Mouse (Mus musculus): Measurements from ENCODE around the gene Spata6.
A peak's percentile ranks its signal among the peaks of the same experiment; 100 is the strongest.

Gene Spata6

DNA sequence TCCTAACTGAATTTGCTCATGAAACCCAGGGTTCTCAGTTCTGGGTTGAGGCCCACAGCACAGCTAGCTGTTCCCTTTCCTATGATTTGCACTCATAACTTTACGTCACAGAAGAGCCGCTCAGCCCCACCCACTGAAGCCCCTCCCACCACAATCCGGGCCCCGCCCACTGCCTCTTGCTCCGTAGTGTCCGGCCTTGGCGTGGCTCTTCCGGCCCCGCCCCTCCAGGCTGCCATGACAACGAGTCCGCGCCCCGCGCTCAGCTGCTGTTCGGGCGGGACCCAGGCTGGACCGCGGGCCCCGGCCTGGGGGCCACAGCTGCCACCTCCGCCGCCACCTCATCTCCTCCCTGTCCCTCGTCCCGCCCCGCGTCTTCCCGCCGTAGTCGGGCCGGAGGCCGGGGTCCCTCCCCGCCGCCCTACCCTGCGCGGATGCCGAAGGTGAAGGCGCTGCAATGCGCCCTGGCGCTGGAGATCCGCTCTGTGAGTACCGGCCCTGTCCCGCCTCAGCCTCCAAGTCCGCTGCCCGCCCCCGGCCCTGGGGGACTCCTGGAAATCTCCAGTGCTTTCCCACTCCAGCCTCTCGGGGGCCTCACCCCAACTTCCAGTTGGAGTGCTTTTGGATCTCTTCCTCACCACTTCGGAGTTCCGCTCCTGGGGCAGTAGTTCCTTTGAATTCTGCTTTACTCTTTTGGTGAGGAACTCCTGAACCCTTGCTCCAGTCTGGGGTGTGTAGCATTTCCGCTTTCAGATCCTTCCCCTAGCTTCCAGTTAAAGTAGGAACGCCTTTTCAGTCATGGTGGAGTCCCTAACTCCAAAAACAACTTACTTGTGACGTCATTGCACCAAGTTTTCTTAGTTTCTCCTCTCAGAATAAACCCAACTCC is at the start of gene Spata6:
Spata6 (plus strand) TSS at position 209 of the 886 bp plus-strand sequence.
- H3K27me3 ChIP-seq (ENCODE audit: control insufficient read depth, insufficient read depth, low read length, poor library complexity, severe bottlenecking): no peaks in the 10 kb centered on the region
- no peaks in the 10 kb centered on the region for H3K36me3 ChIP-seq (ENCODE audit: control insufficient read depth, insufficient read depth, low read length, poor library complexity, severe bottlenecking)
- peak; percentile 98 for DNase-seq (ENCODE audit: low read depth, low spot score)

GRCm38 (mm10) chr4:111670566-111671421 is 49.0 kb upstream of the Spata6 start:
- Histone ChIP-seq H3K36me3 (ENCODE audit: control insufficient read depth, insufficient read depth, low read length, poor library complexity, severe bottlenecking) (no peaks in the 10 kb centered on the region), H3K27me3 (ENCODE audit: control insufficient read depth, insufficient read depth, low read length, poor library complexity, severe bottlenecking) (no peaks in the 10 kb centered on the region)
- DNase-seq (ENCODE audit: low read depth, low spot score): no peak

GRCm38 (mm10) chr4:111671440-111671839 is 48.3 kb upstream of the Spata6 start:
- H3K27me3 ChIP-seq (ENCODE audit: control insufficient read depth, insufficient read depth, low read length, poor library complexity, severe bottlenecking): no peaks in the 10 kb centered on the region
- DNase-seq (ENCODE audit: low read depth, low spot score): no peak
- no peaks in the 10 kb centered on the region for H3K36me3 ChIP-seq (ENCODE audit: control insufficient read depth, insufficient read depth, low read length, poor library complexity, severe bottlenecking)

DNA sequence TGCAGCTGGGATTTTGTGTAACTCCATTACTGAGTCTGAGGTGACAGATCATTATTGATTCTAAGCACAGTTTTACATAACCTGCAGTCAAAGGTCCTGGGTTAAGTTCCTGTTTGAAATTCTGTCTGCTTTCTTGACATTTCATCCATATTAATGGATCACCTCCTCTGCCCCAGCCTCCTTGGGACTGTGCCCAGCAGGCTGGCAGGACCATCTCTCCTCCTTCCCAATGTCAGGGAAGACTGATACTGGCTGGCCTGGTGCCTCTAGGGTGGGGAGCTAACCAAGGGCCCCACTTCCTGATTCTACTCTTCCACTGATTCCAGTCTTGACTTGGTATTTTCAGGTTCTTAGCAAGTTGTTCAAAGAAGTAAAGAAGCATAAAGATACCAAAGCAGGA is 45.9 kb upstream of the Spata6 start:
- no peaks in the 10 kb centered on the region for H3K36me3 ChIP-seq (ENCODE audit: control insufficient read depth, insufficient read depth, low read length, poor library complexity, severe bottlenecking)
- H3K27me3 ChIP-seq (ENCODE audit: control insufficient read depth, insufficient read depth, low read length, poor library complexity, severe bottlenecking): no peaks in the 10 kb centered on the region
- no peak for DNase-seq (ENCODE audit: low read depth, low spot score)

DNA sequence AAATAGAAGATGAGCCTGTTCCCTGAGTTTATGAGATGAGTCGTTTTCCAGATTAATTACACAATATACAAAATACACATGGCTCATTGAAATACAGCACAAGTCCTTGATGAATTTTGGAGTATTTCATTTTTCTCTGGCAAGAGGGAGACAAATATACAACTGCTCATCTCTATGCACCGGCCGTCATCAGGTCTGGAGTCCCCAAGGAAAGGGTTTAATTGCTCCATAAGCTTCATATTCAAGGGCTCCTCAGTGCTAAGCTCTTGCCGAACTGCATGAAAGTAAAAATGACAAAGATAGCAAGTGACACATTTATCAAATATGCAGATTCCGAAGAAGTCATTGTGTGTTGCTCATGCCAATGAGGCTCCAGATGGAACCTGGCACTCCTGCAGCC is 37.9 kb upstream of the Spata6 start:
- H3K27me3 ChIP-seq (ENCODE audit: control insufficient read depth, insufficient read depth, low read length, poor library complexity, severe bottlenecking): no peaks in the 10 kb centered on the region
- no peak for DNase-seq (ENCODE audit: low read depth, low spot score)

DNA sequence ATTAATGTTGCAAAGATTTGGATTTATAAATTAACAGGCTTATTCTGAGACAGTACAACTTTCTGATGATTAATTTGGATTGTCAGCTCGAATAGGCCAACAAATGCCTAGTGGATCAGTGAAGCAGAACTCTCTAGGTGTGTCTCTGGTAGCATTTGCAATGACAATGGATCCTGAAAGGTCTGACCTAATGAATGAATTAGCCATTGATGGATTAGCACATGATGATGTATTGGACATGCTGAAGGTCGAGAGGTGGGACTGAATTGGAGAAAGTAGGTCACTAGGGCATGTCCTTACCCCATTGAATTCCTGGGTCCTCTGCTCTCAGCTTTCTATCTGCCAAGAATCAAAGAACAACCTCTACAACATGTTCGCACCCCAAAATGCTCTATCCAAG is 37.0 kb upstream of the Spata6 start:
- Histone ChIP-seq H3K36me3 (ENCODE audit: control insufficient read depth, insufficient read depth, low read length, poor library complexity, severe bottlenecking) (no peaks in the 10 kb centered on the region), H3K27me3 (ENCODE audit: control insufficient read depth, insufficient read depth, low read length, poor library complexity, severe bottlenecking) (no peaks in the 10 kb centered on the region)
- no peak for DNase-seq (ENCODE audit: low read depth, low spot score)

More for the DNA sequence above, 37.9 kb upstream of the Spata6 start:
- no peaks in the 10 kb centered on the region for H3K36me3 ChIP-seq (ENCODE audit: control insufficient read depth, insufficient read depth, low read length, poor library complexity, severe bottlenecking)

DNA sequence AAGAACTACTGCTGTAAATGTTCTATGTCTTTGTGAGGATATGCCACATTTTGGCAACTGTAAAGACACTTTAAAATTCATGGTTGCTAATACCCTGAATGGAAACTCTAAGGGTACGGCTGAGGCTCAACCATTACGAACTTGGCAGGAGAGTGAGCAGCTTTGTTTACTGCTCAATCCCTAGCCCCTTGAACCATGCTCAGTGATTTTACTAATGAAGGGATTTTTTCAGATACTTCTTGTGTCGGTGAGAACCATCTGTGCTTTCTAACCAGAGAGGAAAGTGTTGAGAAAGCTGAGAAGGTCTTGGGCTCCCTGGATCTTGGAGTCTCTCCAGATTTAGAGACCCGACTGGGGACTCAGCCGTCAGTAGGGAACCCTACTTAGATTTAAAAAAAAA is 35.9 kb upstream of the Spata6 start:
- no peak for DNase-seq (ENCODE audit: low read depth, low spot score)
- no peaks in the 10 kb centered on the region for H3K27me3 ChIP-seq (ENCODE audit: control insufficient read depth, insufficient read depth, low read length, poor library complexity, severe bottlenecking)
- H3K36me3 ChIP-seq (ENCODE audit: control insufficient read depth, insufficient read depth, low read length, poor library complexity, severe bottlenecking): no peaks in the 10 kb centered on the region

DNA sequence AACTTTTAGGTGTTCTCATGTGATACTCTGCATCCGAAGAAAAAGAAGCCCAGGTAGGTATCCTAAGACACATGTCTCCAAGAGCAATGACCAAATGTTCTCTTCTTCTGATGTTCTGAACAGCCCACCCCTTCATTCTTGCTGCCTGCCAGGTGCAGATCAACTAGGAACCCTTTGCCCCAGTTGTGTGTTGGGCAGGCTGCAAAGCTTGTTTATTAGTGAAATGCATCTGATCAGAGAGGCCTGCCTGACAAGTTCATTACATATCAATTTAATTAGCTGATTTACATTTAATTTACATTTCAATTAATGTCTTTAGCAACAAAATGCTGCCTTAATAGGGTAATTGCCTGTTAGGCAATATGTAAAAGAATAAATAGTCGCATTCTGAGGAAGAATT is 33.8 kb upstream of the Spata6 start:
- DNase-seq (ENCODE audit: low read depth, low spot score): no peak
- H3K36me3 ChIP-seq (ENCODE audit: control insufficient read depth, insufficient read depth, low read length, poor library complexity, severe bottlenecking): no peaks in the 10 kb centered on the region
- H3K27me3 ChIP-seq (ENCODE audit: control insufficient read depth, insufficient read depth, low read length, poor library complexity, severe bottlenecking): no peaks in the 10 kb centered on the region

DNA sequence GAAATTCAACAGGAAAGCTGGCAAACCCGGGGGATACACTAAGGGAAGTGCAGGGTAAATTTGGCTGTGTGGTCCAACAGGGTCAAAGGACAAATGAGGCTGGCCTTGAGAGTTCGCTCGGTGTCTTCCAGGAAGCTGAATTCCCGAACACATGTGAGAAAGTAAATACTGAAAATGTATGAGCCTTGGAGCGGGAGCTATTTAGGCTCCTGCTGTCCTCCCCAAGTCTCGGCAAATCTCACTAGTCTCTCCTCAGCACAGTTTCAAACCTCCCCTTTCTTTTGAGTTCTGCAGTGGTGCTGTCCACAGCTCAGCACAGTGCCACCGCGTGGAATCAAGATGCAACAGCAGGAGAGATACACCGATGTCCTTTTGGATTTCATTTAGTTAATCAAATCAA is 32.8 kb upstream of the Spata6 start:
- Histone ChIP-seq H3K36me3 (ENCODE audit: control insufficient read depth, insufficient read depth, low read length, poor library complexity, severe bottlenecking) (no peaks in the 10 kb centered on the region), H3K27me3 (ENCODE audit: control insufficient read depth, insufficient read depth, low read length, poor library complexity, severe bottlenecking) (no peaks in the 10 kb centered on the region)
- DNase-seq (ENCODE audit: low read depth, low spot score): peak; percentile 66

DNA sequence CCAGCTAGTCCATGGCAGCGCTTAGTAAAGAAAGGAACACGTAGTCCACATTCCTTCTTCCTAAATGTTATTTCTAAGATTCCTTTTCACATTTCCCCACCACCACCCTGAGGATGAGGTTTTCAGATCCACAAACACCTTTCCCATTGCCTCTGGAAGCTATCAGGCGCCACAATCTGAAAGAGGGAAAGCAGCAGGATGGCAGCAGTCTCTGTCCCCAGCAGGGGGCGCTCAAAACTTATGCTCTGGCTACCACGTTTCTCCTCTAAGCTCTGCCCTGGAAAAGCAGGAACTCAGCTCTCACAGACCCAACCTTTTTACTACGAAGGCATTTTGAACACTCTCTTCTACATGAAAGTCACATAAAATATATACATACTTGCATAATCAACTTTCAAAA is 32.2 kb upstream of the Spata6 start:
- Histone ChIP-seq H3K27me3 (ENCODE audit: control insufficient read depth, insufficient read depth, low read length, poor library complexity, severe bottlenecking) (no peaks in the 10 kb centered on the region), H3K36me3 (ENCODE audit: control insufficient read depth, insufficient read depth, low read length, poor library complexity, severe bottlenecking) (no peaks in the 10 kb centered on the region)
- peak; percentile 79 for DNase-seq (ENCODE audit: low read depth, low spot score)

DNA sequence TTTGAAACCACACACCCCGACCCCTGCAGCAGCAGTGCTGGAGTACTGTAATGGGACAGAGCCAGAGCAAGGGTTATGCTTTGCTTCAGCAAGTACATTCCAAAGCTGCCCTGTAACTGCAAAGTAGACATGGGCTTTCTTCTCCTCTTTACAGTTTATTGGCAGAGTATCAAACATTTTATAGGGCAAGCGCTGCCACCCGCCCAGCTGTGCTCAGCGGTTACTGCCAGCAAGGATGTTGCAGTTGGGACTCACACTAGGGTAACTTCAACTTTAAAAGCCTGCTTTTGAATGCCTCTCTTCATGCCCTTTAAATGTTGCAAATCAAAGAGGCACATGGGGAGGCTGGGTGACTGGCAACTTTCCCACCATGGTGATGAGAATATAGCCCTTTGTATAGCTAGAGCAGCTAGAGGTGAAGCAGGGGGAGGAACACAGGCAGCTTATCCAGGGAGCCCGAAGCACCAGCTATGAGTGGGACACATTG is 28.7 kb upstream of the Spata6 start:
- Histone ChIP-seq H3K36me3 (ENCODE audit: control insufficient read depth, insufficient read depth, low read length, poor library complexity, severe bottlenecking) (no peaks in the 10 kb centered on the region), H3K27me3 (ENCODE audit: control insufficient read depth, insufficient read depth, low read length, poor library complexity, severe bottlenecking) (no peaks in the 10 kb centered on the region)
- no peak for DNase-seq (ENCODE audit: low read depth, low spot score)

GRCm38 (mm10) chr4:111701381-111701780 is 18.4 kb upstream of the Spata6 start:
- DNase-seq (ENCODE audit: low read depth, low spot score): no peak
- Histone ChIP-seq H3K36me3 (ENCODE audit: control insufficient read depth, insufficient read depth, low read length, poor library complexity, severe bottlenecking) (no peaks in the 10 kb centered on the region), H3K27me3 (ENCODE audit: control insufficient read depth, insufficient read depth, low read length, poor library complexity, severe bottlenecking) (no peaks in the 10 kb centered on the region)

DNA sequence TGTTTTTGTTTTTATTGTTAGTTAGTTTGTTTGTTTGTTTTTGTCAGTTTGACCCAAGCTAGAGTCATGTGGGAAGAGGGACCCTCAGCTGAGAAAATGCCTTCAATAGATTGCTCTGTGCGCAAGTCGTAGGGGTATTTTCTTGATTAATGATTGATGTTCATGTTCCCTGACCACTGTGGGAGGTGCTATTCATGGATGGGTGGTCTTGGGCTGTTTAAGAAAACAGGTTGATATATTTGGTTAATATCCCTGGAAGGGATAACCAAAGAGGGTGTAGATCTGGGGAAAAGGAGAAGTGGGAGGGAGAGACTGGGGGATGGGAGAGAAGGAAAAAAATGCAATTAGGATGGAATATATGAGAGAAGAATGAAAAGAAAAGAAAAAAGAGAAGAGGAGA is 15.7 kb upstream of the Spata6 start:
- no peak for DNase-seq (ENCODE audit: low read depth, low spot score)
- Histone ChIP-seq H3K27me3 (ENCODE audit: control insufficient read depth, insufficient read depth, low read length, poor library complexity, severe bottlenecking) (no peaks in the 10 kb centered on the region), H3K36me3 (ENCODE audit: control insufficient read depth, insufficient read depth, low read length, poor library complexity, severe bottlenecking) (no peaks in the 10 kb centered on the region)

GRCm38 (mm10) chr4:111704975-111705374 is 14.8 kb upstream of the Spata6 start:
- Histone ChIP-seq H3K36me3 (ENCODE audit: control insufficient read depth, insufficient read depth, low read length, poor library complexity, severe bottlenecking) (no peaks in the 10 kb centered on the region), H3K27me3 (ENCODE audit: control insufficient read depth, insufficient read depth, low read length, poor library complexity, severe bottlenecking) (no peaks in the 10 kb centered on the region)
- no peak for DNase-seq (ENCODE audit: low read depth, low spot score)

DNA sequence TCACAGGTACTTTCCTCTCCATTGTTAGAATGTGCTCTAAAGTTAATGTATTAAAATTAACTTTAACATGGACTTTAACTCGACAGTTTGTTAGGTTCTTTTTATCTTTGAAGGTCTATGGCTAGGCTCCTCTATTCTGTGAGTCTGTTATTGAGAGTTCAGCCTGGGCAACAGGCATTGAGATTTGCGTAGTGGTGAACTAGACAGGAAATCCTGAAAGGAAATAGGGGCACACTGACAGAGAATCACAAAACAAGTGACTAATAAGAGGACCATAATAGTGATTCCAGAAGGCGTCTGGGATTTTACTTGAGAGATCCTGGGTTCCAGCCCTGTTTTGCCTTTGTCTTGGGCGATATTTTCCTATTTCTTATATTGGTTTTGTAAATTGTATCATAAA is 488 bp upstream of the Spata6 start:
- peak; percentile 64 for DNase-seq (ENCODE audit: low read depth, low spot score)
- H3K36me3 ChIP-seq (ENCODE audit: control insufficient read depth, insufficient read depth, low read length, poor library complexity, severe bottlenecking): no peaks in the 10 kb centered on the region
- no peaks in the 10 kb centered on the region for H3K27me3 ChIP-seq (ENCODE audit: control insufficient read depth, insufficient read depth, low read length, poor library complexity, severe bottlenecking)

Data from splenic B cell, adult 2 months (primary cell).